In genomic region chr2:78994800-78995555, GRCm38 (mm10) we compare ENCODE assay signal across 21 mouse cellular contexts.
DNase-seq lines count a peak whose midpoint lies in the region; ATAC-seq and TF ChIP-seq lines count a peak whose summit lies in the region.
"Had no signal": no experiment of that assay in that cellular context is flagged by ENCODE, and none has a peak within 500 bp of the region (broad histone marks: within the 10 kb centered on the region; RNA-seq: fewer than 3 reads in every experiment).

No protein-coding gene starts in this region.

- H3K9ac ChIP-seq in forebrain, embryonic 13.5 days: no peak overlapping the region
- H3K9ac ChIP-seq: embryonic facial prominence, embryonic 13.5 days; heart, embryonic 12.5 days; limb, embryonic 15.5 days; lung, embryonic 14.5 days; midbrain, embryonic 15.5 days had no signal

- H3K4me1 ChIP-seq in forebrain, embryonic 13.5 days: no peaks in the 10 kb centered on the region
- H3K4me1 ChIP-seq in forebrain, embryonic 10.5 days: 0 out of 2 replicates have a peak, but pooled peaks cover 9% of the 10 kb centered on the region
- H3K4me1 ChIP-seq: limb, embryonic 15.5 days; midbrain, embryonic 15.5 days had no signal

- no peaks in the 10 kb centered on the region for H3K9me3 ChIP-seq in forebrain, embryonic 13.5 days (replicated peaks)
- no peaks in the 10 kb centered on the region for H3K9me3 ChIP-seq in forebrain, embryonic 10.5 days
- H3K9me3 ChIP-seq: embryonic facial prominence, embryonic 13.5 days; heart, embryonic 12.5 days; limb, embryonic 15.5 days; midbrain, embryonic 15.5 days had no signal

- no peak for TF ChIP-seq CTCF in brain, embryonic 14.5 days (IDR thresholded peaks at IDR 0.05; ENCODE audit: borderline replicate concordance, extremely low read depth, insufficient read depth, insufficient read length)

- 0 out of 2 replicates have a peak, but pooled peaks have one; percentile 33 for ATAC-seq in forebrain, embryonic 13.5 days
- peak; percentile 90 for ATAC-seq in megakaryocyte progenitor cell, adult 5-6 weeks (replicated peaks; ENCODE audit: poor library complexity)
- ATAC-seq: hindbrain, embryonic 16.5 days; midbrain, embryonic 15.5 days had no signal

- no peak overlapping the region for H3K27ac ChIP-seq in forebrain, embryonic 13.5 days
- no peak overlapping the region for H3K27ac ChIP-seq in forebrain, embryonic 10.5 days
- H3K27ac ChIP-seq: embryonic facial prominence, embryonic 13.5 days; limb, embryonic 15.5 days; macrophage; midbrain, embryonic 15.5 days had no signal

- no peak for DNase-seq in forebrain, embryonic 10.5 days (ENCODE audit: extremely low spot score, low spot score)
- peak; percentile 60 for DNase-seq in CD4-positive, CD25-positive, alpha-beta regulatory T cell, adult 2 months (ENCODE audit: low read depth, low spot score)
- DNase-seq in brain, embryonic 14.5 days (ENCODE audit: low read depth): peak; percentile 50
- no peak for DNase-seq in heart, postnatal 4 days
- DNase-seq in urinary bladder, postnatal 10 days (ENCODE audit: low spot score): no peak
- DNase-seq in adrenal gland, adult 8-10 months: no peak
- DNase-seq: cerebellum, adult 11 months; gastrocnemius, postnatal 25 days; kidney, adult 8-10 months; layer of hippocampus, postnatal 36 days; lung, embryonic 14.5 days; right cerebral cortex, adult 18-20 months; thymus, postnatal 14 days had no signal

- H3K36me3 ChIP-seq in forebrain, embryonic 13.5 days (ENCODE audit: poor library complexity, severe bottlenecking): no peaks in the 10 kb centered on the region
- H3K36me3 ChIP-seq in forebrain, embryonic 10.5 days (replicated peaks): no peaks in the 10 kb centered on the region
- H3K36me3 ChIP-seq: embryonic facial prominence, embryonic 13.5 days; heart, embryonic 12.5 days; limb, embryonic 15.5 days; midbrain, embryonic 15.5 days had no signal

- H3K4me3 ChIP-seq in forebrain, embryonic 13.5 days: no peak overlapping the region
- H3K4me3 ChIP-seq in forebrain, embryonic 10.5 days: no peak overlapping the region
- H3K4me3 ChIP-seq: embryonic facial prominence, embryonic 13.5 days; heart, embryonic 12.5 days; limb, embryonic 15.5 days; midbrain, embryonic 15.5 days had no signal

- H3K27me3 ChIP-seq in forebrain, embryonic 13.5 days: peaks cover 9% of the 10 kb centered on the region; the same call in 1 of the 2 replicates
- H3K27me3 ChIP-seq in forebrain, embryonic 10.5 days (ENCODE audit: poor library complexity, severe bottlenecking): no peaks in the 10 kb centered on the region
- H3K27me3 ChIP-seq: heart, embryonic 12.5 days; limb, embryonic 15.5 days; midbrain, embryonic 15.5 days had no signal

- TF ChIP-seq POLR2A in brain, embryonic 14.5 days (IDR thresholded peaks at IDR 0.05; ENCODE audit: borderline replicate concordance, extremely low read depth, insufficient read depth, insufficient read length, poor library complexity, severe bottlenecking): no peak

- WGBS in forebrain, embryonic 13.5 days: 77% methylated on average over 3 of the region's 3 CpGs
- WGBS in forebrain, embryonic 10.5 days: 82% methylated on average over 3 of the region's 3 CpGs

- H3K4me2 ChIP-seq in forebrain, embryonic 13.5 days: no peak overlapping the region
- H3K4me2 ChIP-seq: embryonic facial prominence, embryonic 13.5 days; heart, embryonic 12.5 days; limb, embryonic 15.5 days; lung, embryonic 14.5 days; midbrain, embryonic 15.5 days had no signal

Comparison
In these comparisons a context has a peak if more than half of its experiments do, and no peak if none do; other contexts are left out.
1. DNase-seq: peak in CD4-positive, CD25-positive, alpha-beta regulatory T cell, adult 2 months (single experiment) and brain, embryonic 14.5 days (single experiment); none in forebrain, embryonic 10.5 days (single experiment), heart, postnatal 4 days (single experiment), urinary bladder, postnatal 10 days (single experiment) and adrenal gland, adult 8-10 months (single experiment).